Mouse (Mus musculus) E14TG2a.4 (cell line): ENCODE measurements around the gene Plxna2.

Source experiments
- CTCF ChIP-seq: conservative IDR thresholded peaks from 2 replicates; pipeline ENCODE4 v1.5.1; 2014; ENCODE audit warnings: low read length
- NANOG ChIP-seq: IDR thresholded peaks from 2 replicates; pipeline ENCODE4 v1.6.1; 2014; ENCODE audit warnings: borderline replicate concordance, low read length, mixed read lengths
- POU5F1 ChIP-seq: IDR thresholded peaks from 2 replicates; pipeline ENCODE4 v1.6.1; 2014; ENCODE audit warnings: low read length, borderline replicate concordance

- no peak for TF ChIP-seq CTCF
- no peak for TF ChIP-seq POU5F1
- no peak for TF ChIP-seq NANOG
Measured at GRCm38 (mm10) chr1:194643930-194644329, 25.9 kb downstream of the Plxna2 start.
